Mouse (Mus musculus) WW6 (cell line): ENCODE measurements around the gene Zfyve19.
A peak's percentile ranks its signal among the peaks of the same experiment; 100 is the strongest.

Experiments
- DNase-seq: peaks from one replicate; pipeline ENCODE4 v3.0.0-alpha.2; 2013; ENCODE audit warnings: low read depth, low spot score

Gene Zfyve19

DNA sequence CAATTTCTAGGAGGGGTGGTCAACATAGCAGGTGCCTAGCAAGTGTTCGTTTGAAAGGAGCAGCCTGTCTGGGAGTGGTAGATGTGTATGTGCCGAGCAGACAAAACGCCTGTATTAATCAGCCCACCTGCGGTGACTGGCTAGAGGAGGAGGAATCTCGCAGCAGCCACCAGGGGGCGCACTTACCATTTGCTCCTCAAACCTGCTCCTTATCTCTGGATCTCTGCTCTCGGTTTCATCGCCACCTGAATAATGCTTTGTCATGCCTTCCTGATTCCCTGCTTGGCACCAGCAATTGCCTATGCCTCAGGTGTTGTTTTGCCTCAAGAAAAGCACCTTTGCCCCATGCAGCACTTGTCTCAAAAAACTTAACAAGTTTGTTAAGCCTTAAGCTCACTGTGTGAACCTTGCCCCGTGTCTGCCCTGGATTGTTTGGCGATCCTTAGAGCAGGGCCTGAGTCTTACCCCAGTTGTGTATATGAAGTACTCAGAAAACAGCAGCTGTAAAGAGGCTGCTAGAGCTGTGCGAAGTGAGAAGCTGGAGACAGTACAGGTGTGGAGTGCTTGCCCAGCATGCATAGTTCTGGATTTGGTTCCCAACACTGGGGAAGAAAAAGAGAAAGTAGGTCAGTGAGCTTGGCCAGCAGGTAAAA, 42.5 kb downstream of the Zfyve19 start:
- DNase-seq: peak; percentile 64

DNA sequence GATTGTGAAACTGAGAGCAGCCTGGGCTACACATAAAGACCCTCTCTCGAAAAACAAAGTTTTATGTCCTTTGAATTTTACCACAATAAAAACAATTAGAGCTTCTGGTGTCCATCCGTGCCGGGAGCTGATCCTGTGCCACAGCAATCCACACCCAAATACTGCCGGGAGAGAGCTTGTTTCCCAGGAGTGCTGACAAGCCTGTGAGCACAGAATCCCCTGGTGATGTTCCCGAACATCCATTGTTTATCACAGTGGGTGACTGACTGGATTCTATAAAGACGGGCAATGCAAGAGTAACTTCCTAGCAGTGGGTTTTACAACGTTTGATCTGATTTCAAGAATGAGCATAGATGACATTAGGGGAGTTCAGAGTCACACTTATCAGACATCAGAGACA, 46.6 kb downstream of the Zfyve19 start:
- no peak for DNase-seq

DNA sequence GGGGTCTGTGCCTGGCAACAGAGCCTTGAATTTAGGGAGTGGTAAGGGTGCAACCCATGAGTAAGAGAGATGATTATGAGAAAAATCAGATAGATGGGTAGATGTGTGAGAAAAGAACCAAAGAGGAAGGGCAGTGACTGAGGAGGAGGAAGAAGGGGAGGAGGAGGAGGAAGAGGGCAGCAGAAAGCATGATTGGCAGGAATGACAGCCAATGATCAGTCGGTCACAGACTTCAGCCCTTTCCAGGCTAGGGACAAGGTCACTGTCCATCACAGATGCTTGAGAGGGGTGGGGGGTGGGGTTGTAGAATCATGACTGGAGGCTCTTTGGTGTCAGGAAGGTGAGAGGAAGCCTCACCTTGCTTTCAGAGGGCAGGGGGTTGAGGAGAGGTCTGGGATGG, 52.1 kb downstream of the Zfyve19 start:
- no peak for DNase-seq

DNA sequence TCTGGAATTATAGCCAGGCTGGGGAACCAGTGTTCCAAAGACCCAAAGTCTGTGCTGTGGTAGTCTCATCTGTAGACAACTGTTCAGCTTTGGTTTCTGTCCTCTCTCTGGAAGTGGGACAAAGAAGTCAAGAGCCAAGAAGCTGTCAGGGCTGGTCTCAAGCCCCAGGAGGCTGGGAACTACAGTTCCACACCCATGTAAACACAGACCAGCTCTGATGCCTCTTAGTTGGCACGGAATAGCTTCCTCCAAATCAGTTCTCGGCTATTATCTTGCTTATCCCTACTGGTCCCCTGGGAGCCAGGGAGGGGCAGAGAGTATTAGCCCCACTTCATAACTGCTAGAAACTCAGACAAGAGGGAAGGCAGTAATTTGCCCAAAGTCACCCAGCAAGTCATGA, 52.9 kb downstream of the Zfyve19 start:
- no peak for DNase-seq

DNA sequence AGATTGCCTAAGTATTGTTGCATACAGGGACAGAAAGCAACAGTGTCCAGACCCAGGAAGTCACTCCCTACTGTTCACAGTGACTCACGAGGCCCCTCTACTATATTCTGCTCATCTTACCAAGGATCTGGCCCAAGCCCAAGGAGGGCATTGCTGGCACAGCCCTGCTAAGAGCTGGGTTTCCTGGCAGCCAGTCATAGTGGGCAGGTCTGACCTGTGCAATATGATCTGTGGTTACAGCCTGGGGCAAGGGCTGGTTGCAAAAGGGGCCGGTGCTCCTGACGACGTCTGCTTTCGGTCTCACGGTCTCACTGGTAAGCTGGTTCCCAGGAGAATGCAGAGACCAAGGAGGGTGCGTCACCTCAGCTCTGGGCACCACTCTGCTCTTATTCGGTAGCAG, 54.6 kb downstream of the Zfyve19 start:
- no peak for DNase-seq

DNA sequence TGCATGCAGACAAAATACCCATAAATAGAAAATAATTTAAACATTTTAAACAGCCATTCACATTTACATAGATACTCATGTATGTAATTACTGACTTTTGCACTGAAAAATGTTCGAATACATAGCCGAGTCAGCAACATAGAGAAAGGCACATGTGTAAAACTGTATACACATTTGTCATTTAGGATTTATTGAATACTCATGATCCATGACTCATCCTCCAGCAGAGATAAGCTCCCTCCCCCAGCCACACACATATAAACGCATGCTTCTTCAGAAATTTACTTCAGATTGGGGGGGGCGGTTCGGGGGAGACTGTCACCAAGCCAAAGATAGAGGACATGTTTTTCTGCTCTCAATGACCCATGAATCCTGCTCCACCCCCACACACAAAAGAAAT, 55.4 kb downstream of the Zfyve19 start:
- DNase-seq: no peak
